ENCODE assay signal across 8 mouse cellular contexts in genomic region chr5:92353517-92353916, GRCm38 (mm10). TPM values are rescaled to one million over a fixed set of nuclear protein-coding genes. Genes with fewer than 3 reads are reported as not detected.
A peak's percentile ranks its signal among the peaks of the same experiment; 100 is the strongest.
DNase-seq lines count a peak whose midpoint lies in the region; ATAC-seq lines count a peak whose summit lies in the region.

No protein-coding gene starts in this region.

- H3K36me3 ChIP-seq in kidney, embryonic 14.5 days (ENCODE audit: control insufficient read depth, insufficient read depth, low read length): no peaks in the 10 kb centered on the region

- no peak overlapping the region for H3K4me3 ChIP-seq in kidney, embryonic 14.5 days (ENCODE audit: low read length)

- H3K9me3 ChIP-seq in kidney, embryonic 14.5 days (ENCODE audit: control insufficient read depth, low read length): no peaks in the 10 kb centered on the region

- H3K27ac ChIP-seq in kidney, embryonic 14.5 days (ENCODE audit: low read depth, low read length): no peak overlapping the region

- peak; percentile 40 for DNase-seq in kidney, adult 11 months
- DNase-seq in adrenal gland, adult 8-10 months: peak; percentile 64
- DNase-seq in heart, adult 18-20 months: peak; percentile 76 to 78
- peak; percentile 60 to 71 for DNase-seq in kidney, postnatal 25 days
- peak; percentile 51 for DNase-seq in thymus, postnatal 4 days
- no peak for DNase-seq in right cerebral cortex, postnatal 14 days

- WGBS in kidney, embryonic 14.5 days: 48% methylated on average over 11 of the region's 11 CpGs

- H3K27me3 ChIP-seq in kidney, embryonic 14.5 days (ENCODE audit: control insufficient read depth, insufficient read depth, low read length): no peaks in the 10 kb centered on the region; the same call in 1 of the 2 replicates

- ATAC-seq in kidney, embryonic 14.5 days (ENCODE audit: low FRiP score, low TSS enrichment): no peak
- ATAC-seq in megakaryocyte progenitor cell, adult 5-6 weeks (replicated peaks; ENCODE audit: poor library complexity): peak; percentile 76

- H3K4me1 ChIP-seq in kidney, embryonic 14.5 days (ENCODE audit: control insufficient read depth, insufficient read depth, low read length): 0 out of 2 replicates have a peak, but pooled peaks cover 1% of the 10 kb centered on the region

- no peak overlapping the region for H3K9ac ChIP-seq in kidney, embryonic 14.5 days (ENCODE audit: low read depth, low read length)

- no peak overlapping the region for H3K4me2 ChIP-seq in kidney, embryonic 14.5 days (replicated peaks; ENCODE audit: low read depth, low read length)

RNA-seq across cellular contexts. Expression of gene Cxcl10, which starts 4.8 kb away (rescaled TPM):
- polyA plus RNA-seq in kidney, embryonic 14.5 days (2014; fragmentation: Nextera tagmentation; extraction: Ambion mirVana): 0.84 and 1.0 TPM in 2 replicates
- total RNA-seq in adrenal gland, adult 8-10 months (2022): 1 to 10 TPM in 2 of 4 experiments, under 1 TPM in 2; 0.35 to 2.1 (median 1.1) TPM
- total RNA-seq in heart, adult 18-20 months (2021): under 1 TPM in 1 of 2 experiments, not detected in 1; 0.25 TPM
- total RNA-seq in megakaryocyte progenitor cell, adult 5-6 weeks (2015): 4.7 and 10.5 TPM in 2 replicates
- total RNA-seq in megakaryocyte progenitor cell, adult 5-6 weeks (2017): 1.3 and 5.3 TPM in 2 replicates

RNA-seq across cellular contexts. Expression of gene Art3, which starts 21.9 kb away (rescaled TPM):
- polyA plus RNA-seq in kidney, embryonic 14.5 days (2014; fragmentation: Nextera tagmentation; extraction: Ambion mirVana): 1.7 and 3.1 TPM in 2 replicates
- total RNA-seq in adrenal gland, adult 8-10 months (2022): 10 to 100 TPM; 38.9 to 87.1 (median 64.7) TPM
- total RNA-seq in heart, adult 18-20 months (2021): 100 to 1,000 TPM; 595 to 602 TPM
- total RNA-seq in megakaryocyte progenitor cell, adult 5-6 weeks (2015): 1.2 and 1.5 TPM in 2 replicates
- total RNA-seq in megakaryocyte progenitor cell, adult 5-6 weeks (2017): 0.54 TPM in 1 of 2 replicates, not detected in the other

RNA-seq across cellular contexts. Expression of gene Cxcl9, which starts 25.6 kb away (rescaled TPM):
- not detected in 2 replicates for polyA plus RNA-seq in kidney, embryonic 14.5 days (2014; fragmentation: Nextera tagmentation; extraction: Ambion mirVana)
- 1 to 10 TPM in 2 of 4 experiments, under 1 TPM in 2; 0.65 to 6.8 (median 1.1) TPM for total RNA-seq in adrenal gland, adult 8-10 months (2022)
- total RNA-seq in heart, adult 18-20 months (2021): 10 to 100 TPM in 1 of 2 experiments, 1 to 10 TPM in 1; 2.1 to 10.8 TPM
- total RNA-seq in megakaryocyte progenitor cell, adult 5-6 weeks (2015): 0.37 and 1.2 TPM in 2 replicates
- total RNA-seq in megakaryocyte progenitor cell, adult 5-6 weeks (2017): 0.27 and 0.33 TPM in 2 replicates

RNA-seq across cellular contexts. Expression of gene Sdad1, which starts 43.2 kb away (rescaled TPM):
- 48.3 and 62.6 TPM in 2 replicates for polyA plus RNA-seq in kidney, embryonic 14.5 days (2014; fragmentation: Nextera tagmentation; extraction: Ambion mirVana)
- total RNA-seq in adrenal gland, adult 8-10 months (2022): 10 to 100 TPM; 28.0 to 45.8 (median 35.1) TPM
- 10 to 100 TPM; 11.4 to 13.8 TPM for total RNA-seq in heart, adult 18-20 months (2021)
- total RNA-seq in megakaryocyte progenitor cell, adult 5-6 weeks (2015): 39.5 and 46.5 TPM in 2 replicates
- total RNA-seq in megakaryocyte progenitor cell, adult 5-6 weeks (2017): 69.5 and 86.2 TPM in 2 replicates

Comparison
In these comparisons a context has a peak if more than half of its experiments do, and no peak if none do; other contexts are left out.
1. RNA of gene Art3, which starts 21.9 kb away (total RNA-seq): 595 to 602 TPM in heart, adult 18-20 months and 38.9 to 87.1 TPM in adrenal gland, adult 8-10 months; 0.54 to 1.5 TPM in megakaryocyte progenitor cell, adult 5-6 weeks; every median in the first group is over 10 times any median in the second.